Mouse (Mus musculus) embryo, embryonic 10.5 days (tissue): ENCODE data around the gene Flad1.

ENCODE experiments used
- DNase-seq: peaks from one replicate; pipeline ENCODE4 v3.0.0-alpha.2; 2015; ENCODE audit warnings: low spot score

Gene Flad1

GRCm38 (mm10) chr3:89395806-89396653 is 15.6 kb downstream of the Flad1 start:
- peak; percentile 91 for DNase-seq

- no peak for DNase-seq
Observed at GRCm38 (mm10) chr3:89395419-89395805, 16.3 kb downstream of the Flad1 start.

GRCm38 (mm10) chr3:89394894-89395256 is 16.8 kb downstream of the Flad1 start:
- DNase-seq: peak; percentile 95

GRCm38 (mm10) chr3:89394006-89394893 is 17.4 kb downstream of the Flad1 start, which contains the start of gene Zbtb7b:
Gene Zbtb7b, minus strand, starts transcription at chr3:89394776.
- peak; percentile 78 for DNase-seq

GRCm38 (mm10) chr3:89393605-89394004 is 18.1 kb downstream of the Flad1 start:
- DNase-seq: peak; percentile 98

- peak; percentile 54 for DNase-seq
Observed at GRCm38 (mm10) chr3:89392871-89393311, 18.8 kb downstream of the Flad1 start.

GRCm38 (mm10) chr3:89391663-89392511 is 19.8 kb downstream of the Flad1 start:
- DNase-seq: peak; percentile 67

- no peak for DNase-seq
Observed at GRCm38 (mm10) chr3:89390699-89391662, 20.7 kb downstream of the Flad1 start.

- no peak for DNase-seq
Observed at GRCm38 (mm10) chr3:89390111-89390515, 21.6 kb downstream of the Flad1 start.

GRCm38 (mm10) chr3:89388901-89389740 is 22.5 kb downstream of the Flad1 start:
- peak; percentile 70 for DNase-seq

GRCm38 (mm10) chr3:89388134-89388881 is 23.4 kb downstream of the Flad1 start:
- no peak for DNase-seq

GRCm38 (mm10) chr3:89387632-89388031 is 24.0 kb downstream of the Flad1 start:
- DNase-seq: no peak

GRCm38 (mm10) chr3:89386438-89387420 is 24.9 kb downstream of the Flad1 start:
- no peak for DNase-seq

- DNase-seq: no peak
Observed at GRCm38 (mm10) chr3:89385451-89385850, 26.2 kb downstream of the Flad1 start.

- no peak for DNase-seq
Observed at GRCm38 (mm10) chr3:89384331-89385076, 27.2 kb downstream of the Flad1 start.

GRCm38 (mm10) chr3:89383651-89384255 is 27.9 kb downstream of the Flad1 start:
- no peak for DNase-seq

GRCm38 (mm10) chr3:89382950-89383349 is 28.7 kb downstream of the Flad1 start:
- DNase-seq: no peak
